Mouse (Mus musculus) MEL (cell line): ENCODE data around the gene Gm28048. TPM values are rescaled to one million over a fixed set of nuclear protein-coding genes. Genes with fewer than 3 reads are reported as not detected.

Experiments
- DNase-seq: peaks from one replicate; pipeline ENCODE4 v3.0.0; 2011; ENCODE audit warnings: low read depth, low spot score
- H3K27ac ChIP-seq: 2 replicates; pipeline ENCODE4 v1.5.1; 2012; ENCODE audit warnings: low read depth, mild to moderate bottlenecking, control low read depth, low read length, moderate library complexity; ENCODE audit not compliant: control insufficient read depth
- H3K27me3 ChIP-seq, 2 experiments: fragments of 150-350 bp in 1 of 2; sonication (generic) in 1 of 2; 2 replicates each; pipeline ENCODE4 v1.6.1; 2012; ENCODE audit warnings: low read length in 2 of 2, mild to moderate bottlenecking in 2 of 2, improper control_type of control experiment in 1 of 2, moderate library complexity in 1 of 2; ENCODE audit not compliant: insufficient read depth in 2 of 2, control insufficient read depth in 1 of 2
- H3K36me3 ChIP-seq, 2 experiments: 2 replicates each; pipeline ENCODE4 v1.6.1; 2012 to 2014; ENCODE audit warnings: low read length in 2 of 2, improper control_type of control experiment in 1 of 2, inconsistent platforms in 1 of 2, mild to moderate bottlenecking in 1 of 2; ENCODE audit not compliant: insufficient read depth in 2 of 2, control insufficient read depth in 1 of 2
- H3K4me1 ChIP-seq, 2 experiments: fragments of 150-350 bp in 1 of 2; sonication (generic) in 1 of 2; 2 replicates each; pipeline ENCODE4 v1.6.1; 2012; ENCODE audit warnings: low read length in 2 of 2, improper control_type of control experiment in 1 of 2, mild to moderate bottlenecking in 1 of 2; ENCODE audit not compliant: insufficient read depth in 2 of 2, control insufficient read depth in 1 of 2
- H3K4me3 ChIP-seq, 2 experiments: fragments of 150-350 bp in 1 of 2; sonication (generic) in 1 of 2; 2 replicates each; pipeline ENCODE4 v1.5.1; 2012; ENCODE audit warnings: low read depth in 2 of 2, low read length in 2 of 2, mild to moderate bottlenecking in 2 of 2, moderate library complexity in 2 of 2, control low read depth in 1 of 2, improper control_type of control experiment in 1 of 2; ENCODE audit not compliant: control insufficient read depth in 1 of 2, insufficient read depth in 1 of 2
- H3K79me2 ChIP-seq: 2 replicates; pipeline ENCODE4 v1.6.1; 2012; ENCODE audit warnings: mild to moderate bottlenecking, low read length, moderate library complexity; ENCODE audit not compliant: control insufficient read depth, poor library complexity, insufficient read depth
- H3K9ac ChIP-seq: 2 replicates; pipeline ENCODE4 v1.6.1; 2012; ENCODE audit warnings: low read depth, mild to moderate bottlenecking, control low read depth, low read length, moderate library complexity; ENCODE audit not compliant: control insufficient read depth, poor library complexity, severe bottlenecking
- H3K9me3 ChIP-seq: fragments of 150-350 bp; sonication (generic); replicated peaks from 2 replicates; pipeline ENCODE4 v1.6.1; 2012; ENCODE audit warnings: mild to moderate bottlenecking, low read length, improper control_type of control experiment, moderate library complexity; ENCODE audit not compliant: insufficient read depth
- BHLHE40 ChIP-seq: IDR thresholded peaks from 2 replicates; pipeline ENCODE4 v1.6.1; 2012; ENCODE audit warnings: low read depth, mild to moderate bottlenecking, inconsistent platforms, low read length, improper control_type of control experiment, borderline replicate concordance
- CHD1 ChIP-seq: IDR thresholded peaks from 2 replicates; pipeline ENCODE4 v1.6.1; 2012; ENCODE audit warnings: low read depth, mild to moderate bottlenecking, inconsistent platforms, low read length, improper control_type of control experiment
- CHD2 ChIP-seq: IDR thresholded peaks from 2 replicates; pipeline ENCODE4 v1.6.1; 2011; ENCODE audit warnings: low read length, improper control_type of control experiment
- CTCF ChIP-seq, 3 experiments: IDR thresholded peaks in 2 of 3; conservative IDR thresholded peaks in 1 of 3; 2 replicates each; pipeline ENCODE4 v1.5.1; 2011 to 2012; ENCODE audit warnings: low read length in 3 of 3, low read depth in 2 of 3, mild to moderate bottlenecking in 2 of 3, improper control_type of control experiment in 1 of 3, inconsistent platforms in 1 of 3, mixed read lengths in 1 of 3, moderate library complexity in 1 of 3; ENCODE audit not compliant: control insufficient read depth in 1 of 3, insufficient read depth in 1 of 3, poor library complexity in 1 of 3, severe bottlenecking in 1 of 3
- E2F4 ChIP-seq: IDR thresholded peaks from 2 replicates; pipeline ENCODE4 v1.6.1; 2011; ENCODE audit warnings: low read depth, low read length, improper control_type of control experiment, borderline replicate concordance
- EP300 ChIP-seq, 2 experiments: IDR thresholded peaks; 2 replicates each; pipeline ENCODE4 v1.6.1; 2011; ENCODE audit warnings: improper control_type of control experiment in 2 of 2, low read length in 2 of 2, low read depth in 1 of 2, mild to moderate bottlenecking in 1 of 2
- ETS1 ChIP-seq: IDR thresholded peaks from 2 replicates; pipeline ENCODE4 v1.6.1; 2012; ENCODE audit warnings: low read depth, mild to moderate bottlenecking, inconsistent platforms, low read length, improper control_type of control experiment, moderate library complexity
- GABPA ChIP-seq: IDR thresholded peaks from 2 replicates; pipeline ENCODE4 v1.6.1; 2012; ENCODE audit warnings: low read depth, mild to moderate bottlenecking, inconsistent platforms, low read length, improper control_type of control experiment, moderate library complexity
- GATA1 ChIP-seq: IDR thresholded peaks from 2 replicates; pipeline ENCODE4 v1.6.1; 2011; ENCODE audit warnings: low read depth, low read length, improper control_type of control experiment
- KAT2A ChIP-seq: conservative IDR thresholded peaks from 2 replicates; pipeline ENCODE4 v1.6.1; 2012; ENCODE audit warnings: low read depth, low read length, improper control_type of control experiment, inconsistent platforms
- MAX ChIP-seq: IDR thresholded peaks from 2 replicates; pipeline ENCODE4 v1.6.1; 2011; ENCODE audit warnings: low read length, improper control_type of control experiment
- MAZ ChIP-seq: IDR thresholded peaks from 2 replicates; pipeline ENCODE4 v1.6.1; 2012; ENCODE audit warnings: low read depth, mild to moderate bottlenecking, inconsistent platforms, low read length, improper control_type of control experiment
- MEF2A ChIP-seq: IDR thresholded peaks from 2 replicates; pipeline ENCODE4 v1.6.1; 2014; ENCODE audit warnings: low read depth, mild to moderate bottlenecking, inconsistent platforms, low read length, improper control_type of control experiment; ENCODE audit not compliant: poor library complexity, insufficient replicate concordance, severe bottlenecking; ENCODE audit errors: extremely low read depth
- MXI1 ChIP-seq: IDR thresholded peaks from 2 replicates; pipeline ENCODE4 v1.6.1; 2011; ENCODE audit warnings: mild to moderate bottlenecking, low read depth, low read length, improper control_type of control experiment
- MYB ChIP-seq: IDR thresholded peaks from 2 replicates; pipeline ENCODE4 v1.6.1; 2011; ENCODE audit warnings: mild to moderate bottlenecking, low read depth, low read length, improper control_type of control experiment
- MYC ChIP-seq: IDR thresholded peaks from 2 replicates; pipeline ENCODE4 v1.6.1; 2011; ENCODE audit warnings: low read depth, mild to moderate bottlenecking, low read length, improper control_type of control experiment, moderate library complexity
- NELFE ChIP-seq: IDR thresholded peaks from 2 replicates; pipeline ENCODE4 v1.6.1; 2011; ENCODE audit warnings: low read depth, low read length, improper control_type of control experiment
- NRF1 ChIP-seq: IDR thresholded peaks from 2 replicates; pipeline ENCODE4 v1.6.1; 2014; ENCODE audit warnings: low read depth, mild to moderate bottlenecking, inconsistent platforms, low read length, improper control_type of control experiment, moderate library complexity; ENCODE audit not compliant: poor library complexity, insufficient read depth, severe bottlenecking
- POLR2A ChIP-seq, 2 experiments: IDR thresholded peaks; 2 replicates each; pipeline ENCODE4 v1.6.1; 2011 to 2012; ENCODE audit warnings: low read length in 2 of 2, mild to moderate bottlenecking in 2 of 2, control low read depth in 1 of 2, improper control_type of control experiment in 1 of 2, low read depth in 1 of 2, moderate library complexity in 1 of 2; ENCODE audit not compliant: control insufficient read depth in 1 of 2, insufficient read depth in 1 of 2, poor library complexity in 1 of 2
- POLR2AphosphoS2 ChIP-seq: IDR thresholded peaks from 2 replicates; pipeline ENCODE4 v1.6.1; 2011; ENCODE audit warnings: low read length, improper control_type of control experiment
- POLR2AphosphoS5 ChIP-seq: IDR thresholded peaks from 2 replicates; pipeline ENCODE4 v1.6.1; 2012; ENCODE audit warnings: low read depth, borderline replicate concordance, mild to moderate bottlenecking, inconsistent platforms, low read length, moderate library complexity, mixed read lengths
- SIN3A ChIP-seq: IDR thresholded peaks from 2 replicates; pipeline ENCODE4 v1.6.1; 2012; ENCODE audit warnings: low read length, improper control_type of control experiment, inconsistent platforms
- SMC3 ChIP-seq: IDR thresholded peaks from 2 replicates; pipeline ENCODE4 v1.6.1; 2011; ENCODE audit warnings: low read depth, low read length, improper control_type of control experiment
- TAL1 ChIP-seq: IDR thresholded peaks from 2 replicates; pipeline ENCODE4 v1.6.1; 2012; ENCODE audit warnings: mild to moderate bottlenecking, inconsistent platforms, low read length, moderate library complexity, mixed read lengths
- TBP ChIP-seq: IDR thresholded peaks from 2 replicates; pipeline ENCODE4 v1.8.0; 2011; ENCODE audit warnings: low read depth, low read length, improper control_type of control experiment
- TCF12 ChIP-seq: IDR thresholded peaks from 2 replicates; pipeline ENCODE4 v1.6.1; 2014; ENCODE audit warnings: low read depth, mild to moderate bottlenecking, inconsistent platforms, low read length, improper control_type of control experiment, moderate library complexity
- UBTF ChIP-seq: IDR thresholded peaks from 2 replicates; pipeline ENCODE4 v1.6.1; 2012; ENCODE audit warnings: low read depth, mild to moderate bottlenecking, inconsistent platforms, low read length, improper control_type of control experiment, moderate library complexity, borderline replicate concordance; ENCODE audit not compliant: insufficient read depth
- USF2 ChIP-seq, 2 experiments: IDR thresholded peaks; 2 replicates each; pipeline ENCODE4 v1.6.1; 2011 to 2012; ENCODE audit warnings: improper control_type of control experiment in 2 of 2, low read length in 2 of 2, borderline replicate concordance in 1 of 2, inconsistent platforms in 1 of 2, low read depth in 1 of 2, mild to moderate bottlenecking in 1 of 2; ENCODE audit not compliant: insufficient read depth in 1 of 2
- ZKSCAN1 ChIP-seq: IDR thresholded peaks from 2 replicates; pipeline ENCODE4 v1.6.1; 2012; ENCODE audit warnings: low read depth, mild to moderate bottlenecking, inconsistent platforms, low read length, improper control_type of control experiment, moderate library complexity
- ZMIZ1 ChIP-seq: IDR thresholded peaks from 2 replicates; pipeline ENCODE4 v1.6.1; 2012; ENCODE audit warnings: low read depth, mild to moderate bottlenecking, inconsistent platforms, low read length, improper control_type of control experiment, moderate library complexity
- polyA plus RNA-seq, 2 experiments: library from polyadenylated mRNA; stranded (reverse) in 1 of 2; unstranded in 1 of 2; fragments of >175 nt in 1 of 2; fragments of >200 nt in 1 of 2; gene quantifications; 2 replicates each; pipeline versions ENCODE4 v1.2.1 to v1.2.4; 2012; ENCODE audit warnings: low replicate concordance in 2 of 2, low read depth in 1 of 2; ENCODE audit not compliant: insufficient read length in 2 of 2, insufficient read depth in 1 of 2, missing spikeins in 1 of 2
- total RNA-seq: library from RNA; depleted of rRNA; stranded (reverse); fragments of 300-350 nt; gene quantifications from 2 replicates; pipeline ENCODE4 v1.2.3, GENCODE M21; 2012

The Gm28048 gene
- total and polyA plus RNA-seq, 3 experiments, result 8.6 to 15.0 TPM; not detected in 1

DNA sequence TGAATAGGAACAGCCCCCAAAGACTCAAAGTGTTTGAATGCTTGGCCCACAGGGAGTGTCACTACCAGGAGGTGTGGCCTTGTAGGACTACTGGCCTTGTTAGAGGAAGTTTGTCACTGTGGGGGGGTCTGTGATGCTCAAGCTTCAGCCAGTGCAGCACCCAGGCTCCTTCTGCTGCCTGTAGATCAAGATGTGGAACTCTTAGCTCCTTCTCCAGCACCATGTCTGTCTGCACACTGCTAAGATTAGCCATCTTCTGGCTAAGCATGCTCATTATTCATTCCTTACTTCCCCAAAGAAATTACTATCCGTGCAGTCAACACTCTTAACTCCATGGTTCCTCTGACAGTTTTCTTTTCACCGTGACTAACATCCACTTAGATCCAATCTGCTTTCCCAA, 51.8 kb downstream of the Gm28048 start:
- Histone ChIP-seq H3K27me3 (no peaks in the 10 kb centered on the region), H3K36me3 (peaks cover 0 to 57% of the 10 kb centered on the region in 2 experiments; a peak in 2 of 4 replicates), H3K9ac (no peak overlapping the region; the same call in 1 of the 2 replicates), H3K79me2 (no peaks in the 10 kb centered on the region), H3K27ac (peak overlapping the region; percentile 66), H3K4me1 (peaks cover 28 to 54% of the 10 kb centered on the region in 2 experiments), H3K4me3 (no peak overlapping the region), H3K9me3 (no peaks in the 10 kb centered on the region)
- peak; percentile 90 for DNase-seq
- TF ChIP-seq TAL1, result peak; percentile 52
- TF ChIP-seq TBP, result peak; percentile 53
- TF ChIP-seq EP300 (IDR thresholded peaks at IDR 0.05; ENCODE audit: low read depth in 1 of 2, low read length in 2 of 2), result peak in 1 of 2 experiments; percentile 76; a peak in 2 of 4 replicates
- peak; percentile 43; the same call in 1 of the 2 replicates for TF ChIP-seq GATA1
- no peak for TF ChIP-seq POLR2AphosphoS2
- TF ChIP-seq SIN3A, result no peak; the same call in 1 of the 2 replicates
- 0 out of 2 replicates have a peak, but pooled peaks have one; percentile 38 for TF ChIP-seq MAZ
- peak; percentile 58; the same call in 1 of the 2 replicates for TF ChIP-seq MYC
- no peak for TF ChIP-seq CTCF (IDR thresholded peaks at IDR 0.05 in 2 of 3, conservative IDR thresholded peaks at IDR 0.05 in 1 of 3; ENCODE audit: control insufficient read depth in 1 of 3, insufficient read depth in 1 of 3, low read depth in 2 of 3, low read length in 3 of 3, poor library complexity in 1 of 3, severe bottlenecking in 1 of 3)

DNA sequence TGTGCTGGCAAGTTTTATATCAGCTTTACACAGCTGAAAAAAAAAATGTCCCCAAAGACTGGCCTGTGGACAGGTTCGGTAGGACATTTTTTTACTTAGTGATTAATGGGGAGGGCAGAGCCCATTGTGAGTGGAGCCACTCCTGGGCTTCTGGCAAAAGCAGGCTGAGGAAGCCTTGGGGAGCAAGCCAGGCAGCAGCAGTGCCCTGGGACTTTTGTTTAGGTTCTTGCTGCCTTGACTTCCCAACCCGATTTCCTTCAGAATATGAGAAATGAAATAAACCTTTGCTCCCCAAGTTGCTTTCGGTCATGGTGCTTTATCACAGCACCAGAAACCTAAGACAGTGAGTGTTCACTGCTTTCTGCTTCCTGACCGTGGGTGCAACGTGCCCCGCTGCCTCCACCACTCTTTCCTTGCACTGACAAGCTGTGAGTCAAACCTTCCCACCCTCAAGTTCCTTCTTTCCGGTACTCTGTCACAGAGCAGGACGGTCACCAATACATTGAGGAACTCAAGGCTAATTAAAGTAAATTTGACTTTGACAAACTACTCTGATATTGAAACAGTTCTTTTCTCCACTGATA, 53.2 kb downstream of the Gm28048 start:
- Histone ChIP-seq H3K27ac (peak overlapping the region; percentile 32), H3K9me3 (no peaks in the 10 kb centered on the region), H3K79me2 (no peaks in the 10 kb centered on the region), H3K36me3 (peaks cover 0 to 57% of the 10 kb centered on the region in 2 experiments; a peak in 2 of 4 replicates), H3K4me1 (peaks cover 28 to 54% of the 10 kb centered on the region in 2 experiments), H3K9ac (peak overlapping the region; percentile 30), H3K27me3 (no peaks in the 10 kb centered on the region), H3K4me3 (peak overlapping the region; percentile 13 to 30)
- DNase-seq, result peak; percentile 81
- TF ChIP-seq E2F4 (no peak), MYB (no peak), POLR2AphosphoS2 (no peak), NELFE (no peak), CHD1 (no peak; the same call in 1 of the 2 replicates), NRF1 (no peak), KAT2A (no peak), POLR2AphosphoS5 (no peak), SMC3 (no peak), CHD2 (no peak), MXI1 (peak; percentile 54), BHLHE40 (no peak), ETS1 (peak; percentile 47; the same call in 1 of the 2 replicates), POLR2A (IDR thresholded peaks at IDR 0.05; ENCODE audit: control insufficient read depth in 1 of 2, insufficient read depth in 1 of 2, low read depth in 1 of 2, low read length in 2 of 2, poor library complexity in 1 of 2) (no peak), CTCF (IDR thresholded peaks at IDR 0.05 in 2 of 3, conservative IDR thresholded peaks at IDR 0.05 in 1 of 3; ENCODE audit: control insufficient read depth in 1 of 3, insufficient read depth in 1 of 3, low read depth in 2 of 3, low read length in 3 of 3, poor library complexity in 1 of 3, severe bottlenecking in 1 of 3) (no peak), MAX (peak; percentile 53), GABPA (no peak), MEF2A (no peak), MAZ (no peak), ZKSCAN1 (no peak), ZMIZ1 (no peak), UBTF (no peak), USF2 (IDR thresholded peaks at IDR 0.05; ENCODE audit: borderline replicate concordance in 1 of 2, insufficient read depth in 1 of 2, low read depth in 1 of 2, low read length in 2 of 2) (no peak), TCF12 (no peak)
